Mouse (Mus musculus): ENCODE measurements around the gene Pdgfc.

DNA sequence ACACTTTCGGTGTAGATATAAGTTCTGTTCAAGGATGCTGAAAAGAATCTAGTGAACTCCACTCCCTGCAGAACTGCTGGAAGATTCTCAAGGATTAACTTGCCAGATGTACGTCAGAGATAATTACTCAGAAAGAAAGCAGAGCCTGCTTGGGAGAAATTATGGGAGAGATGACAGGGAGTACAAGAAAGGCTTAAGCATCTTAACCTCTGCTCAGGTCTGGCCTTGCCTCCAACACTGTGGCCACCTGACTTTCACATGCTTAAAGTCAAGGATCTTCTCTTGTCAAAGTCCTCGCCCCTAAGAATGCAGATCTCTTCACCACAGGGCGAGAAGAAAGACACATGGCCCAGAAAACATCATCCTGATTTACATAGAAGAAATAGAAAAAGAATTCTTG lies 185.5 kb downstream of the Pdgfc start:
- no peak for TF ChIP-seq CTCF (IDR thresholded peaks at IDR 0.05)
- no peak for TF ChIP-seq EP300 (IDR thresholded peaks at IDR 0.05)

Data from lung, postnatal 0 days (tissue).